ENCODE assay signal across 16 mouse cellular contexts in the genomic region with DNA sequence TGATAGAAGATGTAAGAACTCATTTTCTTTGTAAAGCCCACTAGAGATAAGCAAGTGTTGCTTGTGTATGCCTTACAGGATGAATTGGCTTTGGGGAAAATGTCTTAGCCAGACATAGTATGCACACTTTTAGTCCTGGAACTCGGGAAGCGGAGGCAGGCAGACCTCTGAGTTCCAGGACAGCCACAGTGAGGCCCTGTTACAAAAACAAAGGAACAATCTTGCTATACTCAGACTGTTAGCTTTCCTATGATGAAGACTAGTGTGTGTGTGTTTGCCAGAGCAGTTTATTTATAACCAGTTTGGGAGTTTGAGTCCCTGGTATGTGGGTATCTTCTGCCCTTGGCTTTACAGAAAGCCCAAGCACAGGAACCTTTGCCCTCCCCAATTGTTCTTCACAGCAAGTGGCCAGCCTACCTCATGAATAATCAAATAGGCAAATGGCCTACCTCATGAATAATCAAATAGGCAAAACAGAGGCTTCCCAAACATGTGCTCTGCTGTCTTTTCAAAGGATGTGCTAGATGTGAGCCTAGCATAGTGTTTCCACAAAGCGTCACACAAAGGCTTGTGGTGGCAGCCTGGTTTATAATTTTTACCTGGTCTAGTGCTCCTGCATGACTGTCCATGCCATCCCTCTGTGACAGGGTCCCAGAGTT. TPM values are rescaled to one million over a fixed set of nuclear protein-coding genes. Genes with fewer than 3 reads are reported as not detected.
DNase-seq lines count a peak whose midpoint lies in the region; ATAC-seq and TF ChIP-seq lines count a peak whose summit lies in the region.
"Had no signal": no experiment of that assay in that cellular context is flagged by ENCODE, and none has a peak within 500 bp of the region (broad histone marks: within the 10 kb centered on the region; RNA-seq: fewer than 3 reads in every experiment).

No protein-coding gene starts in this region.

- TF ChIP-seq EP300 in liver, postnatal 0 days (IDR thresholded peaks at IDR 0.05; ENCODE audit: low read depth) = no peak

- 96% methylated on average over 3 of the region's 3 CpGs for WGBS in kidney, adult 2 months
- 34% methylated on average over 3 of the region's 3 CpGs for WGBS in forebrain, postnatal 0 days
- 46% methylated on average over 3 of the region's 3 CpGs for WGBS in midbrain, embryonic 14.5 days
- WGBS in liver, postnatal 0 days (ENCODE audit: insufficient replicate concordance) = 93% methylated on average over 3 of the region's 3 CpGs

- no peak overlapping the region for H3K4me2 ChIP-seq in forebrain, postnatal 0 days (ENCODE audit: low read depth)
- H3K4me2 ChIP-seq in midbrain, embryonic 14.5 days (ENCODE audit: low read length) = no peak overlapping the region
- H3K4me2 ChIP-seq in liver, postnatal 0 days (ENCODE audit: low read depth, low read length) = no peak overlapping the region
- H3K4me2 ChIP-seq: liver, embryonic 11.5 days; lung, embryonic 15.5 days; stomach, embryonic 15.5 days had no signal

- H3K4me1 ChIP-seq in kidney, adult 2 months (ENCODE audit: control insufficient read depth, insufficient read depth, low read length) = no peaks in the 10 kb centered on the region
- no peaks in the 10 kb centered on the region for H3K4me1 ChIP-seq in forebrain, postnatal 0 days (ENCODE audit: insufficient read depth)
- H3K4me1 ChIP-seq in midbrain, embryonic 14.5 days (ENCODE audit: control insufficient read depth, insufficient read depth, low read length) = no peaks in the 10 kb centered on the region
- no peaks in the 10 kb centered on the region for H3K4me1 ChIP-seq in liver, postnatal 0 days (ENCODE audit: insufficient read depth)
- H3K4me1 ChIP-seq: lung, embryonic 15.5 days; stomach, embryonic 15.5 days had no signal

- TF ChIP-seq CTCF in kidney, adult 2 months (conservative IDR thresholded peaks at IDR 0.05; ENCODE audit: insufficient read depth, insufficient read length, low read depth, low read length) = no peak
- no peak for TF ChIP-seq CTCF in forebrain, postnatal 0 days (IDR thresholded peaks at IDR 0.05; ENCODE audit: low read depth)
- no peak for TF ChIP-seq CTCF in liver, postnatal 0 days (IDR thresholded peaks at IDR 0.05; ENCODE audit: low read depth)

- ATAC-seq in forebrain, postnatal 0 days = peak; percentile 36; the same call in 1 of the 2 replicates
- peak; percentile 71 for ATAC-seq in midbrain, embryonic 14.5 days (ENCODE audit: low FRiP score, low TSS enrichment)
- no peak for ATAC-seq in liver, postnatal 0 days

- TF ChIP-seq POLR2A in kidney, adult 2 months (IDR thresholded peaks at IDR 0.05; ENCODE audit: low read depth, low read length) = no peak

- H3K4me3 ChIP-seq in kidney, adult 2 months (ENCODE audit: insufficient read depth, low read depth, low read length) = no peak overlapping the region
- H3K4me3 ChIP-seq in forebrain, postnatal 0 days (ENCODE audit: low read depth, low read length) = no peak overlapping the region
- H3K4me3 ChIP-seq in midbrain, embryonic 14.5 days (replicated peaks; ENCODE audit: low read depth, low read length) = no peak overlapping the region
- no peak overlapping the region for H3K4me3 ChIP-seq in liver, postnatal 0 days (ENCODE audit: low read depth, low read length)
- H3K4me3 ChIP-seq: erythroblast, embryonic 14.5 days; lung, embryonic 15.5 days; stomach, embryonic 15.5 days had no signal

- H3K27ac ChIP-seq in kidney, adult 2 months (ENCODE audit: insufficient read depth, low read depth, low read length) = no peak overlapping the region
- no peak overlapping the region for H3K27ac ChIP-seq in forebrain, postnatal 0 days (ENCODE audit: low read depth, low read length)
- peak overlapping the region; percentile 43; the same call in 1 of the 2 replicates for H3K27ac ChIP-seq in midbrain, embryonic 14.5 days (replicated peaks; ENCODE audit: low read depth, low read length)
- H3K27ac ChIP-seq in liver, postnatal 0 days (ENCODE audit: low read depth) = no peak overlapping the region
- H3K27ac ChIP-seq: lung, embryonic 15.5 days; stomach, embryonic 15.5 days had no signal

- no peak overlapping the region for H3K9ac ChIP-seq in forebrain, postnatal 0 days
- no peak overlapping the region for H3K9ac ChIP-seq in midbrain, embryonic 14.5 days (replicated peaks; ENCODE audit: low read length)
- no peak overlapping the region for H3K9ac ChIP-seq in liver, postnatal 0 days (replicated peaks)
- H3K9ac ChIP-seq: lung, embryonic 15.5 days; stomach, embryonic 15.5 days had no signal

- peak; percentile 11 for DNase-seq in kidney, adult 2 months
- no peak for DNase-seq in kidney, postnatal 25 days
- peak; percentile 86 for DNase-seq in R1 (ENCODE audit: low read depth, low spot score)
- peak; percentile 3 for DNase-seq in forebrain, postnatal 0 days
- peak; percentile 61 for DNase-seq in midbrain, embryonic 14.5 days
- no peak for DNase-seq in liver, postnatal 0 days
- DNase-seq in spleen, adult 18-20 months = no peak
- no peak for DNase-seq in gastrocnemius, postnatal 4 days (ENCODE audit: low spot score in 2 of 2)
- DNase-seq: adrenal gland, adult 8-10 months; cerebellum, adult 8-10 months; heart, postnatal 14 days; kidney, postnatal 36 days had no signal

- no peaks in the 10 kb centered on the region; the same call in 1 of the 2 replicates for H3K36me3 ChIP-seq in kidney, adult 2 months (ENCODE audit: control insufficient read depth, insufficient read depth, low read length)
- H3K36me3 ChIP-seq in forebrain, postnatal 0 days (ENCODE audit: insufficient read depth) = peaks cover 91% of the 10 kb centered on the region
- H3K36me3 ChIP-seq in midbrain, embryonic 14.5 days (ENCODE audit: control insufficient read depth, insufficient read depth, low read length) = peaks cover 91% of the 10 kb centered on the region
- peaks cover 71% of the 10 kb centered on the region for H3K36me3 ChIP-seq in liver, postnatal 0 days (replicated peaks; ENCODE audit: insufficient read depth, low read length)

- H3K9me3 ChIP-seq in forebrain, postnatal 0 days (ENCODE audit: low read length) = no peaks in the 10 kb centered on the region
- H3K9me3 ChIP-seq in midbrain, embryonic 14.5 days (ENCODE audit: control insufficient read depth, low read length) = no peaks in the 10 kb centered on the region
- H3K9me3 ChIP-seq in liver, postnatal 0 days (ENCODE audit: low read length) = no peaks in the 10 kb centered on the region
- H3K9me3 ChIP-seq: lung, embryonic 15.5 days; stomach, embryonic 15.5 days had no signal

- no peaks in the 10 kb centered on the region for H3K27me3 ChIP-seq in kidney, adult 2 months (replicated peaks; ENCODE audit: control insufficient read depth, insufficient read depth, low read length)
- H3K27me3 ChIP-seq in forebrain, postnatal 0 days (ENCODE audit: insufficient read depth, low read length) = no peaks in the 10 kb centered on the region
- H3K27me3 ChIP-seq in midbrain, embryonic 14.5 days (ENCODE audit: control insufficient read depth, insufficient read depth, low read length) = no peaks in the 10 kb centered on the region
- H3K27me3 ChIP-seq in liver, postnatal 0 days (ENCODE audit: insufficient read depth, low read length) = no peaks in the 10 kb centered on the region
- H3K27me3 ChIP-seq: lung, embryonic 15.5 days; stomach, embryonic 15.5 days had no signal

RNA-seq across cellular contexts. Expression of a gene that starts 24.3 kb away (rescaled TPM):
- 16.9 and 19.5 TPM in 2 replicates for polyA plus RNA-seq in kidney, adult 2 months (2012; rRNA removed)
- 35.5 and 57.3 TPM in 2 replicates for total RNA-seq in forebrain, postnatal 0 days (2014; rRNA removed)
- polyA plus RNA-seq in forebrain, postnatal 0 days (2015; fragmentation: Nextera tagmentation; extraction: Ambion mirVana) = 14.1 and 21.0 TPM in 2 replicates
- polyA plus RNA-seq in midbrain, embryonic 14.5 days (2014; fragmentation: Nextera tagmentation; extraction: Ambion mirVana) = 35.9 and 53.4 TPM in 2 replicates
- 13.4 and 16.9 TPM in 2 replicates for polyA plus RNA-seq in liver, postnatal 0 days (2015; fragmentation: Nextera tagmentation; extraction: Ambion mirVana)
- total RNA-seq in gastrocnemius, postnatal 4 days (2021) = 10 to 100 TPM; 71.2 to 71.3 TPM

RNA-seq across cellular contexts. Expression of a gene that starts 53.3 kb away (rescaled TPM):
- 1.3 and 2.3 TPM in 2 replicates for polyA plus RNA-seq in kidney, adult 2 months (2012; rRNA removed)
- total RNA-seq in forebrain, postnatal 0 days (2014; rRNA removed) = 14.8 and 22.5 TPM in 2 replicates
- 12.4 and 14.3 TPM in 2 replicates for polyA plus RNA-seq in forebrain, postnatal 0 days (2015; fragmentation: Nextera tagmentation; extraction: Ambion mirVana)
- 18.0 and 22.4 TPM in 2 replicates for polyA plus RNA-seq in midbrain, embryonic 14.5 days (2014; fragmentation: Nextera tagmentation; extraction: Ambion mirVana)
- 6.8 and 8.0 TPM in 2 replicates for polyA plus RNA-seq in liver, postnatal 0 days (2015; fragmentation: Nextera tagmentation; extraction: Ambion mirVana)
- total RNA-seq in gastrocnemius, postnatal 4 days (2021) = 10 to 100 TPM; 10.2 TPM

RNA-seq across cellular contexts. Expression of a gene that starts 53.6 kb away (rescaled TPM):
- polyA plus RNA-seq in kidney, adult 2 months (2012; rRNA removed) = 0.17 and 0.34 TPM in 2 replicates
- total RNA-seq in forebrain, postnatal 0 days (2014; rRNA removed) = 5.6 and 6.9 TPM in 2 replicates
- polyA plus RNA-seq in forebrain, postnatal 0 days (2015; fragmentation: Nextera tagmentation; extraction: Ambion mirVana) = 7.5 and 9.0 TPM in 2 replicates
- 7.4 and 9.6 TPM in 2 replicates for polyA plus RNA-seq in midbrain, embryonic 14.5 days (2014; fragmentation: Nextera tagmentation; extraction: Ambion mirVana)
- 13.7 TPM in 2 replicates for polyA plus RNA-seq in liver, postnatal 0 days (2015; fragmentation: Nextera tagmentation; extraction: Ambion mirVana)
- 1 to 10 TPM; 5.6 to 5.7 TPM for total RNA-seq in gastrocnemius, postnatal 4 days (2021)

Comparison
In these comparisons a context has a peak if more than half of its experiments do, and no peak if none do; other contexts are left out.
1. DNase-seq: peak in kidney, adult 2 months (single experiment), R1 (single experiment), forebrain, postnatal 0 days (single experiment) and midbrain, embryonic 14.5 days (single experiment); none in kidney, postnatal 25 days (0 of 2), liver, postnatal 0 days (single experiment), spleen, adult 18-20 months (0 of 2) and gastrocnemius, postnatal 4 days (0 of 2).